Mouse (Mus musculus): Measurements from ENCODE around the gene Sfxn2. TPM values are rescaled to one million over a fixed set of nuclear protein-coding genes. Genes with fewer than 3 reads are reported as not detected.

The Sfxn2 gene
- polyA plus RNA-seq (2012; rRNA removed), result 12.6 and 13.3 TPM in 2 replicates

DNA sequence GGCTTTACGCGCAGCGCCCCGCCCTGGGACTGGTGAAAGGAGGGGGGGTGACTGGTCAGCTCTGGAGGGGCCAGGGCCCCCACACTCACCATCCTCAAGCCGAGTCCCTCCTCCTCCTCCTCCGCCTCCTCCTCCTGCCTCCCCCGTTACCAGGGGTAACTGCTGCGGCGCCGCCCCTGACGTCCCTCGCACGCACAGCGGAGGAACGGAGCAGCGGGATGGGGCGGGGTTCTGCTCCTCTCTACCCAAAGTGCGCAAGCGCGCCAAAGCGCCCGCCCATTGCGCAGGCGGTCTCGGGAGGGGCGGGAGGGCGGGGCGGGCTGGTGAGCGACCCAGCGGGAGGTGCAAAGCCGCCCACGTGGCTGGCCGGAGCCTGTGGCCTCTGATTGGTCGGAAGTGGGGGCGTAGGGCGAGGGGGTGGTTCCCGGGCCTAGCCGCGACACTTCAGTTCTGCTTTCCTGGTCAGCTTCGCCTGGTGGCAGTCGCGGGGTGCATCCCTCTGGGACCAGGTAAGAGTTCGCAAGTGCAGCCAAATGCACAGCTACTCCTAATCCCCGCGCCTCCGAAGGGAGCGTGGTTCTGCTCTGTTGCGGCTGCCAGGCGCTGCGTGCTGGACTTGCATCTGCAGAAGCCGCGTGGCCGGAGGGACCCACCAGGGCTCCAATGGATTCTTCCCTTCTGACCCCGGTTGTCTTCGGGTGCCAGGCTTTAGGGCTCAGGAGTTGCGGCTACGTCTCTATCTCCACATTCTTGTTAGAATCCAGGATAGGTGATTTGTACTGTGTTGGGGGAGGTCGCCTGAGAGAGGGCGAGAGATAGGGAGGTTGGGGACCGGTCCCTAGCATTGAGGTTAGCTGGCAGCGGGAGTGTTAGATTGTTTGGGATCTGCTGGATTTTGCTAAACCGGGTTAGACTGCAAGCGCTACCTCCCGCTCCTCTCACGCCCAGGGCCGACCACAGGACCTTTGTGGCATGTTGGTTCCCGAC, at the start of gene Sfxn2, which contains the start of gene Arl3:
TSS of gene Sfxn2 (plus strand) at position 415 of the 987 bp plus-strand sequence.
TSS of gene Arl3 (minus strand) at position 248 of the 987 bp plus-strand sequence.

DNA sequence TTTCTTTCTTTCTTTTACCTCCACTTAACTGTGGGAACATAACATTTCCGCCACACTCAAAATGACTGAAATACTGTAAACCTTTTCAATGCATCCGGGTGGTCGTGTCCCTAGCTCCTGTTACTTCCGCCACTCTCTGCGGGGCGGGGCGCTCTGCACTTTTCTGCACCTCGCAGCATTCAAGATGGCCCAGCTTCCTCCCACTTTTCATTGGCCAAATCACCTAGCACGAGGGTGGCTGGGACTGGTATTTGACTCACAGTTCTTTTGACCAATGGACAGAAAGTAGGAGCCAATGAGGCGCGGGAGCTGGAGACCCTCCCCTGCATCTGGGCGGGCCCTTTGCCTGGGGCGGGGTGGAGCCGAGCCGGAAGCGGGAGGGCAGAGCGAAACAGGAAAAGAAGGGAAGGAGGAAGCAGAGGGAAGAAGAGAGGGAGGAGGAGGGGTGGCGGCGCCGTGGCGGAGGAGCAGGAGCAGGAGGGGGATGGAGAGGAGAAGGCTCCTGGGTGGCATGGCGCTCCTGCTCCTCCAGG, 25.6 kb downstream of the Sfxn2 start, which contains the start of gene Wbp1l:
TSS of gene Wbp1l (plus strand) at position 365 of the 533 bp plus-strand sequence.

Other genes with a start within 250 kb of the Sfxn2 start
- gene Psd, start 246.2 kb upstream of the Sfxn2 start, polyA plus RNA-seq (2012; rRNA removed), result 386 and 422 TPM in 2 replicates
- gene Fbxl15, start 245.2 kb upstream of the Sfxn2 start, polyA plus RNA-seq (2012; rRNA removed), result 30.4 and 34.5 TPM in 2 replicates
- gene Cuedc2, start 234.7 kb upstream of the Sfxn2 start, polyA plus RNA-seq (2012; rRNA removed), result 257 and 259 TPM in 2 replicates
- 15.7 and 20.4 TPM in 2 replicates for gene Mfsd13a, start 232.2 kb upstream of the Sfxn2 start, polyA plus RNA-seq (2012; rRNA removed)
- 1.6 and 2.1 TPM in 2 replicates for gene 2310034G01Rik, start 223.1 kb upstream of the Sfxn2 start, polyA plus RNA-seq (2012; rRNA removed)
- 237 and 248 TPM in 2 replicates for gene Actr1a, start 177.6 kb upstream of the Sfxn2 start, polyA plus RNA-seq (2012; rRNA removed)
- 14.1 and 14.5 TPM in 2 replicates for gene Sufu, start 176.5 kb upstream of the Sfxn2 start, polyA plus RNA-seq (2012; rRNA removed)
- gene Trim8, start 71.7 kb upstream of the Sfxn2 start, polyA plus RNA-seq (2012; rRNA removed), result 31.2 and 39.2 TPM in 2 replicates
- gene Arl3, start 167 bp upstream of the Sfxn2 start, polyA plus RNA-seq (2012; rRNA removed), result 214 and 225 TPM in 2 replicates
- gene Wbp1l, start 25.7 kb downstream of the Sfxn2 start, polyA plus RNA-seq (2012; rRNA removed), result 27.9 and 29.8 TPM in 2 replicates
- gene Cyp17a1, start 99.8 kb downstream of the Sfxn2 start, polyA plus RNA-seq (2012; rRNA removed), result not detected in 2 replicates
- 12.8 and 13.4 TPM in 2 replicates for gene Borcs7, start 116.5 kb downstream of the Sfxn2 start, polyA plus RNA-seq (2012; rRNA removed)
- gene As3mt, start 134.1 kb downstream of the Sfxn2 start, polyA plus RNA-seq (2012; rRNA removed), result 14.0 TPM in 2 replicates
- 10.3 TPM in 2 replicates for gene Cnnm2, start 188.2 kb downstream of the Sfxn2 start, polyA plus RNA-seq (2012; rRNA removed)